Mouse (Mus musculus) liver, embryonic 15.5 days (tissue): Measurements from ENCODE around the gene Prm1. TPM values are rescaled to one million over a fixed set of nuclear protein-coding genes. Genes with fewer than 3 reads are reported as not detected.

Experiments
- ATAC-seq: fragments of 200-750 bp; cut with Nextera tagmentation; 2 replicates; pipeline ENCODE4 v1.8.0; 2017; ENCODE audit warnings: moderate number of reproducible peaks, mild to moderate bottlenecking, moderate library complexity; ENCODE audit not compliant: insufficient read depth
- H3K27ac ChIP-seq: fragments of 300-500 bp; sonication (generic); replicated peaks from 2 replicates; pipeline ENCODE4 v1.5.1; 2015; ENCODE audit warnings: mild to moderate bottlenecking, inconsistent platforms
- H3K27me3 ChIP-seq: fragments of 300-500 bp; sonication (generic); 2 replicates; pipeline ENCODE4 v1.6.1; 2015; ENCODE audit warnings: mild to moderate bottlenecking, inconsistent platforms
- H3K36me3 ChIP-seq: fragments of 300-500 bp; sonication (generic); replicated peaks from 2 replicates; pipeline ENCODE4 v1.6.1; 2015; ENCODE audit warnings: moderate library complexity, mild to moderate bottlenecking, inconsistent platforms
- H3K4me1 ChIP-seq: fragments of 300-500 bp; sonication (generic); replicated peaks from 2 replicates; pipeline ENCODE4 v1.6.1; 2015; ENCODE audit warnings: inconsistent platforms
- H3K4me2 ChIP-seq: fragments of 300-500 bp; sonication (generic); 2 replicates; pipeline ENCODE4 v1.6.1; 2015; ENCODE audit warnings: moderate library complexity, mild to moderate bottlenecking, inconsistent platforms
- H3K4me3 ChIP-seq: fragments of 300-500 bp; sonication (generic); replicated peaks from 2 replicates; pipeline ENCODE4 v1.5.1; 2015; ENCODE audit warnings: mild to moderate bottlenecking, inconsistent platforms
- H3K9ac ChIP-seq: fragments of 300-500 bp; sonication (generic); 2 replicates; pipeline ENCODE4 v1.6.1; 2015; ENCODE audit warnings: moderate library complexity, mild to moderate bottlenecking, inconsistent platforms
- H3K9me3 ChIP-seq: fragments of 300-500 bp; sonication (generic); replicated peaks from 2 replicates; pipeline ENCODE4 v1.6.1; 2016; ENCODE audit warnings: inconsistent platforms
- WGBS: fragments of 180-500 bp; shearing (Covaris S2); methylation state at CpG from one replicate; pipeline ENCODE4 v1.1.7; 2015; ENCODE audit warnings: mixed read lengths; ENCODE audit not compliant: insufficient replicate concordance; 5-methylcytosine and 5-hydroxymethylcytosine counted together
- polyA plus RNA-seq: library from polyadenylated mRNA; unstranded; fragments of >200 nt; fragmentation: Nextera tagmentation; extraction: Ambion mirVana; gene quantifications from 2 replicates; pipeline ENCODE4 v1.2.1, GENCODE M21; 2015

Prm1 gene
- polyA plus RNA-seq, 1 experiment from 2014 or later = not detected

DNA sequence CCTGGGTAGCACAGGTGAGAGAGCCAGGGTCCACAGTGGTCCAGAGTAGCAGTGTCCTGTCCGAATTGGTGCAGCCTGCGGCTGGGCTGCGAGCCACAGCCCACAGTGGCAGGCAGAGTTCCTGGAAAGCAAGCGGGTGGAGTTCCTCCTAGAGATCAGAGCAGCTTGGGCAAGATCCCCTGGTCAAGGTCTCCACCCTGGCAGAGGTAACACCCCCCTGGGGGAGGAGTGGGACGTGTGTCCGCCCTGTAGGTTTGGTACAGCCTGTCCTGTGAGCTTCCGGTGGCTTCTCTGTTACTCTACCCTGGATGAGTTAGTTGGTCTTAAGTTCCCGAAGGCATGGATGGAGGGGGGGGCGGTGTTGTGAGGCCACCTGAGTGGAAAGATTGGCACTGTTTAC is 36.8 kb downstream of the Prm1 start:
- ATAC-seq = peak; percentile 40; the same call in 1 of the 2 replicates
- no peak overlapping the region for H3K27ac ChIP-seq
- H3K9me3 ChIP-seq = no peaks in the 10 kb centered on the region
- H3K9ac ChIP-seq = no peak overlapping the region
- H3K4me3 ChIP-seq = no peak overlapping the region
- H3K4me2 ChIP-seq = no peak overlapping the region
- no peaks in the 10 kb centered on the region for H3K36me3 ChIP-seq
- peaks cover 16% of the 10 kb centered on the region; the same call in 1 of the 2 replicates for H3K4me1 ChIP-seq
- WGBS = 11% methylated on average over 9 of the region's 9 CpGs
- H3K27me3 ChIP-seq = peaks cover 14% of the 10 kb centered on the region

- WGBS = 33% methylated on average over 4 of the region's 4 CpGs
- no peaks in the 10 kb centered on the region for H3K9me3 ChIP-seq
- H3K27me3 ChIP-seq = peaks cover 14% of the 10 kb centered on the region
- H3K4me3 ChIP-seq = no peak overlapping the region
- no peaks in the 10 kb centered on the region for H3K36me3 ChIP-seq
- no peak for ATAC-seq
- H3K27ac ChIP-seq = no peak overlapping the region
- H3K4me1 ChIP-seq = peaks cover 16% of the 10 kb centered on the region; the same call in 1 of the 2 replicates
- no peak overlapping the region for H3K4me2 ChIP-seq
- no peak overlapping the region for H3K9ac ChIP-seq
Measured at GRCm38 (mm10) chr16:10767158-10767557, 38.5 kb downstream of the Prm1 start.

DNA sequence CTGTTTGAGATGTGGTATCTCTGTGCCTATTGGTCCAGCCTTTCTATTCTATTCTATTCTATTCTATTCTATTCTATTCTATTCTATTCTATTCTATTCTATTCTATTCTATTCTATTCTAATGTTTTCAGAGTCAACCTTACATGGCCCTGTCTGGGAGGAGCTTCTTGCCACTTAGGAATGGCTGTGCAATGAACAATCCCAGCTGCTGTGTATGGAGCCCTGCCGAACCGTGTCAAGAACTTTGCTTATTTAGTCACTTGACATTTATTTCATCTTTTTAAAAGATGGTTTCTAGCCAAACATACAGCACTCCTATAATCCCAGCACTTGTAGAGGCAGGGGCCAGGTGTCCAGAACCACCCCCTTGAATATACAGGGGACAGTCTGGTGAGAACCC is 41.3 kb downstream of the Prm1 start:
- 29% methylated on average over 2 of the region's 2 CpGs for WGBS
- Histone ChIP-seq H3K9ac (no peak overlapping the region), H3K27ac (no peak overlapping the region), H3K4me1 (peaks cover 7% of the 10 kb centered on the region; the same call in 1 of the 2 replicates), H3K9me3 (no peaks in the 10 kb centered on the region), H3K4me2 (no peak overlapping the region), H3K4me3 (no peak overlapping the region), H3K36me3 (no peaks in the 10 kb centered on the region), H3K27me3 (peaks cover 18% of the 10 kb centered on the region)
- ATAC-seq = no peak

DNA sequence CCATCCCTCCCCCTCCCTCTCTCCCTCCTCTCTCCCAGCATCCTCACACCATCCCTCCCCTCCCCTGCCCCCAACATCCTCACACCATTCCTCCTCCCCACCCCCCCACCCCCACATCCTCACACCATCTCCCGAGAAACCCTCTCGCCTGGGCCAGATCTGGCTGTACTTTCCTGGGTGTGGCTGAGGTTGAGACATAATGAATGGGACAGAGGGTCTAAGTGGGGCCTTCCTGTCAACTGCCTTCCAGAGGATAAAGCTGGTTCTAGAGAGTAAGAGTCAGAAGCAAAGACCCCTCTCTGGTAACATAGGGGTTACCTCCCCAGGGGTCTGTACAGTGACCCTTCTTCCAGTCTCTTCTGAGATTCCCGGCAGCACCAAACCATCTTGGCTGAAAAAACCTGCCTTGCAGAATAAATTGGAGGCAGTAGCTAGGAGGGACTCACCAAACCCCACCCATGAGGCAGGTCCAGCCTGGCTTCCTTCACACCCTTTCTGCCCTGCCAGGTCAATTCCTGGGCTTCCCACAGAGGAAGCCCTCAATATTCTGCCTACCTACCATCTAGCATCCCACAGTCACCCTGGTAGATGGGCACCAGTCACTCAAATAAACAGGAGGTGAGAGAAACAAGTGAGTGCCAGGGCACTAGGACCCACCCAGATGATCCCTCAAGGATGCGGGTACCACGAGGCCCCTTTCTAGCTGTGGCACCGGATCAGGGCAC is 41.9 kb downstream of the Prm1 start:
- H3K27me3 ChIP-seq = peaks cover 19% of the 10 kb centered on the region
- H3K9me3 ChIP-seq = no peaks in the 10 kb centered on the region
- no peaks in the 10 kb centered on the region for H3K36me3 ChIP-seq
- WGBS = 45% methylated on average over 6 of the region's 6 CpGs
- H3K9ac ChIP-seq = no peak overlapping the region
- no peak overlapping the region for H3K4me3 ChIP-seq
- H3K4me1 ChIP-seq = peaks cover 2% of the 10 kb centered on the region; the same call in 1 of the 2 replicates
- H3K4me2 ChIP-seq = no peak overlapping the region
- no peak for ATAC-seq
- no peak overlapping the region for H3K27ac ChIP-seq

DNA sequence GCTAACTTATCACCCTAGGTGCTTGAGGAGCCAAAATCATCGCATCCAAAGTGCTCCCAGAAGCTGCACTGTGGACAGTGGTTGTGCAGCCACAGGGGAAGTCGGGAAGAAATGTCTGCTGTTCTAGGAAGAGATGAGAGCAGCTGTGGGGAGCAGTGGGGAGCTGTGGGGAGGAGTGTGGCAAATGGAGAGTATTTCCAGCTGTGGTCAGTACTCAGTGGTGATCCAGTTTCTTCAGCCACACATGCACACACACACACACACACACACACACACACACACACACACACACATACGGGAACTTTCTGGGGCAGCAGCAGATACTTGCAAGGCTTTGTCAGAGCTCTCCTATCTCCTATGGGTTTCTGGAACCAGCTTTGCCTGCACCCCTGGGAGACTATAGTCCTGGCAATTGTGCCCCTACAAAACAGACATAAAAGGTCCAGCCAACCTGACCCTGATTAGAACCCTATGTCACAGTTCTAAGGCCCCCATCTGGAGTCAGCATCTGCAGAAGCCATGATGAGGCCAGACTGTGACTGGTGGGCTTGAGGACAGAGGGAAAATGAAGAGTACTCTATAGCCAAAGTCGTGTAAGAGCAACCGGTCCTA is 43.0 kb downstream of the Prm1 start:
- H3K27me3 ChIP-seq = peaks cover 18% of the 10 kb centered on the region
- no peaks in the 10 kb centered on the region for H3K9me3 ChIP-seq
- no peak overlapping the region for H3K4me2 ChIP-seq
- no peak overlapping the region for H3K4me3 ChIP-seq
- no peak overlapping the region for H3K27ac ChIP-seq
- WGBS = 53% methylated on average over 5 of the region's 5 CpGs
- no peak for ATAC-seq
- H3K4me1 ChIP-seq = no peaks in the 10 kb centered on the region
- no peaks in the 10 kb centered on the region for H3K36me3 ChIP-seq
- H3K9ac ChIP-seq = no peak overlapping the region

- ATAC-seq = no peak
- Histone ChIP-seq H3K27me3 (peaks cover 14% of the 10 kb centered on the region; the same call in 1 of the 2 replicates), H3K36me3 (no peaks in the 10 kb centered on the region), H3K27ac (no peak overlapping the region), H3K9ac (no peak overlapping the region), H3K4me1 (no peaks in the 10 kb centered on the region), H3K9me3 (no peaks in the 10 kb centered on the region), H3K4me2 (no peak overlapping the region), H3K4me3 (no peak overlapping the region)
- WGBS = 60% methylated on average over 8 of the region's 8 CpGs
Measured at GRCm38 (mm10) chr16:10761182-10761581, 44.5 kb downstream of the Prm1 start.

DNA sequence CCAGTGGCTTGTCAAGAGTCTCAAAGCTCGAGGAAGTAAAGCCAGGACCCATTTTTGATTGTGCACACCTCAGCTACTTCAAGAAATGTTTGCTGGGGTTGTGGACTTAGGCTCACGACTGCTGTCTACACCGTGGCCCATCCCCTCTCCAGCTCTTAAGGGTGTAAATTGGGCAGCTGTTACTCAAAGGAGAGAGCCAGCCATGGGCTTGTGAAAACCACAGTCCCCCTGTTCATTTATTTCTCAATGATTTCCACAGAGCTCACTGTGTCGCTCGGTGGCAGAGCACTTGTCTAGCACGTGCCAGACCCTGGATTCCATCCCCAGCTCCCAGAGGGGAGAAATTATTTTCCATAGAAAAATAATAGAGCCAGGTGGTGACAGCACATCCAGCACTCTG is 49.5 kb downstream of the Prm1 start:
- Histone ChIP-seq H3K4me3 (no peak overlapping the region), H3K4me2 (no peak overlapping the region), H3K4me1 (no peaks in the 10 kb centered on the region), H3K27ac (no peak overlapping the region), H3K9me3 (no peaks in the 10 kb centered on the region), H3K36me3 (no peaks in the 10 kb centered on the region), H3K27me3 (peaks cover 14% of the 10 kb centered on the region; the same call in 1 of the 2 replicates), H3K9ac (no peak overlapping the region)
- ATAC-seq = no peak
- 42% methylated on average over 6 of the region's 6 CpGs for WGBS

DNA sequence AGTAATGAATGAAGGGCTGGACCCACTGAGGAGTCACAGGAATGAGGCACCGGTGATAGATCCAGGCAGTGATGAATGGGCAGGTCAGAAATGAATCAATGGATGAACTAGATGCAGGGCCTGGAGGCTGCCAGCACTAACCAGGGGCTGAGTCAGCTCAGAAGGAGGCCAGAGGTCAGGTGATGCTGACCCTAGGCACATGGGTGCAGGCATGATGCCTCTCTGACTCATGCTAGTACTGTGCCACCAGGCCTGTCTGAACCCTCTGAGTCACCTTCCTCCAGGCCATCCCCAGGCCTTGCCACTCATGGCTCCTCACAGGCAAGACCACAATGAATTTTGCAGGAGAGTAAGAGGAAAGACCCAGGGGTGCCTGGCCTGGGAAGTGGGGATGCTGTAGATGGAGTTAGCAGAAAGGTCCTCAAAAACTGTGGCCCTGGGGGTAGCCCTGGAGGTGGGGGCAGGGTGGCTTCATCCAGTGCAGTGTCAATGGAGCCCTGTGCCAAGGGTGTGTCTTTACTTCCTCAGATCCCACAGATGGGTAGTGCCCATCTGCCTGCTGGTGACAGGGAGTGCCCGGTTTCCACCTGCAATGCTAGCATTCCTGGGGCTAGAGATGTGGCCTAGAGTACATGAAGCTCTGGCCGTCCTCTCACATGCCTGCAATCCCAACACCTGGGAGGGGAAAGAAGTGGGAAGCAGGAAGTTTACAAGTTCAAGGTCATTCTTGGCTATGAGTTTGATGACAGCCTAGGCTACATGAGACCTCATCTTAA is 50.9 kb downstream of the Prm1 start:
- Histone ChIP-seq H3K27me3 (peaks cover 10% of the 10 kb centered on the region; the same call in 1 of the 2 replicates), H3K4me1 (no peaks in the 10 kb centered on the region), H3K4me3 (no peak overlapping the region), H3K27ac (no peak overlapping the region), H3K9ac (no peak overlapping the region), H3K36me3 (no peaks in the 10 kb centered on the region), H3K9me3 (no peaks in the 10 kb centered on the region), H3K4me2 (no peak overlapping the region)
- no peak for ATAC-seq
- 67% methylated on average over 3 of the region's 3 CpGs for WGBS

- Histone ChIP-seq H3K9ac (no peak overlapping the region), H3K4me3 (no peak overlapping the region), H3K9me3 (no peaks in the 10 kb centered on the region), H3K27ac (no peak overlapping the region), H3K36me3 (no peaks in the 10 kb centered on the region), H3K4me2 (no peak overlapping the region), H3K4me1 (no peaks in the 10 kb centered on the region), H3K27me3 (no peaks in the 10 kb centered on the region)
- whole genome bisulfite sequencing = 61% methylated on average over 7 of the region's 7 CpGs
- no peak for ATAC-seq
Measured at GRCm38 (mm10) chr16:10749824-10750223, 55.8 kb downstream of the Prm1 start.

DNA sequence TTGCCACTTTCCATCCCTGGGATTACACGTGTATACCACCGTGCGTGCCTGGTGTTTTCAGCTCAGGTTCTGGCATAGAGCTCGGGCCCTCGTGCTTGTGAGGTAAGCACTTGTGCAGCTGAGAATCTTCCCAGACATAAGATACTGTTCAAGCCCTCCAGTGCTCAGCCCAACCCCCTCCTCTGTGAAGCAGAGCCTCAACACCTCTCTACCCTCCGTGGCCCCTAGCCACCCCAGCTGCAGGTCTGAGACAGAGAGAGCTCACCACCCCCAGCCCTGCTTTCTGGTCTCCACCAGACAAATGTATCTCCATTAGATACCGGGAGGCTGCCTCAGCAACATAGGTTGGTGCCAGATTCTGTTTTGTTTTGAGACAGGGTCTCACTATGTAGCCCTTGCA is 56.4 kb downstream of the Prm1 start:
- H3K36me3 ChIP-seq = no peaks in the 10 kb centered on the region
- H3K9me3 ChIP-seq = no peaks in the 10 kb centered on the region
- H3K27ac ChIP-seq = no peak overlapping the region
- no peak overlapping the region for H3K4me2 ChIP-seq
- no peaks in the 10 kb centered on the region for H3K27me3 ChIP-seq
- H3K4me1 ChIP-seq = no peaks in the 10 kb centered on the region
- ATAC-seq = no peak
- H3K9ac ChIP-seq = no peak overlapping the region
- H3K4me3 ChIP-seq = no peak overlapping the region
- WGBS = 56% methylated on average over 7 of the region's 7 CpGs
